Comparison of ENCODE assay signal across 16 mouse cellular contexts in the genomic region with DNA sequence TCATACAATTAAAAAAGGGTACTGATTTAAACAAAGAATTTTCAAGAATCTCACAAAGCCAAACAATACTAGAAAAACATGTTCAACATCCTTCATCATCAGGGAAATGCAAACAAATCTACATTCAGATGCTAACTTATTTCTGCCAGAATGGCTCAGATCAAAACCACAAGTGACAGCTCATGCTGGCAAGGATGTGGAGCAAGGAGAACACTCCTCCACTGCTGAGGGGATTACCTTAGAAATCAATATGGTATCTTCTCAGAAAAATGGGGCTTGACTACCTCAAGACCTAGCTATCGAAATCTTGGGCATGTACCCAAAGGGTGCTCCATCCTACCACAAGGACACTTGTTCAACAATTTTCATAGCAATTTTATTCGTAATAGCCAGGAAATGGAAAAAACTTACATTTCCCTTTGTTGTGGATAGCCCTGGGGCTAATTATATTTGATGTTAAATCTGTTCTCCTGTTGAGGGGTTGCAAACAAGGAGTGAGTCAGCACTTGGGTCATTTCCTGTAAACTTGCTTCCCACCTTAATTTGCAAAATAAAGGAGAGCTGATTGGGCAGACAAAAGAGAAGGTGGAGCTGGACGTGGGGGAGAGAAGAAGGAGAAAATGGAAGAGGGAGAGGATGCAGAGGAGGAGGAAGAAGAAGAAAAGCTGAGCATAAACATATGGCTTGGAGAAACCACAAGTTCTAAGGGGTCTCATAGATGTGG.
DNase-seq lines count a peak whose midpoint lies in the region.
"Had no signal": no experiment of that assay in that cellular context is flagged by ENCODE, and none has a peak within 500 bp of the region (broad histone marks: within the 10 kb centered on the region; RNA-seq: fewer than 3 reads in every experiment).

No protein-coding gene starts in this region.

- DNase-seq in 416B (ENCODE audit: low read depth) (peak; percentile 25), ES-CJ7 (ENCODE audit: low read depth, low spot score) (peak; percentile 66), NIH3T3 (ENCODE audit: low read depth) (peak; percentile 2), ZHBTc4 (ENCODE audit: low read depth, low spot score) (peak; percentile 36)
- DNase-seq in frontal cortex, postnatal 10 days (ENCODE audit: low spot score in 2 of 2) = no peak
- no peak for DNase-seq in spleen, adult 18-20 months
- no peak for DNase-seq in heart, adult 8-10 months (ENCODE audit: low spot score)
- DNase-seq in thymus, postnatal 10 days (ENCODE audit: low spot score in 2 of 2) = no peak
- DNase-seq: adrenal gland, adult 2 months; adrenal gland, postnatal 10 days; adrenal gland, postnatal 25 days; cerebellum, adult 11-12 months; cerebellum, adult 2 months; cerebellum, adult 9-10 months; cerebellum, postnatal 25 days; forebrain, postnatal 0 days had no signal

Comparison
In these comparisons a context has a peak if more than half of its experiments do, and no peak if none do; other contexts are left out.
1. DNase-seq: peak in 416B (single experiment), ES-CJ7 (single experiment), NIH3T3 (single experiment) and ZHBTc4 (single experiment); none in frontal cortex, postnatal 10 days (0 of 2), spleen, adult 18-20 months (0 of 2), heart, adult 8-10 months (single experiment) and thymus, postnatal 10 days (0 of 2).